Mouse (Mus musculus) embryonic fibroblast, embryonic 13.5 days (primary cell): ENCODE data around the gene Gpr132.

Source experiments
- CTCF ChIP-seq: IDR thresholded peaks from 2 replicates; pipeline ENCODE4 v1.5.1; 2011; ENCODE audit warnings: mild to moderate bottlenecking, control low read depth, low read length, moderate library complexity, borderline replicate concordance; ENCODE audit not compliant: insufficient read depth
- POLR2A ChIP-seq: IDR thresholded peaks from 2 replicates; pipeline ENCODE4 v1.6.1; 2011; ENCODE audit warnings: low read depth, mild to moderate bottlenecking, control low read depth, low read length, moderate library complexity

DNA sequence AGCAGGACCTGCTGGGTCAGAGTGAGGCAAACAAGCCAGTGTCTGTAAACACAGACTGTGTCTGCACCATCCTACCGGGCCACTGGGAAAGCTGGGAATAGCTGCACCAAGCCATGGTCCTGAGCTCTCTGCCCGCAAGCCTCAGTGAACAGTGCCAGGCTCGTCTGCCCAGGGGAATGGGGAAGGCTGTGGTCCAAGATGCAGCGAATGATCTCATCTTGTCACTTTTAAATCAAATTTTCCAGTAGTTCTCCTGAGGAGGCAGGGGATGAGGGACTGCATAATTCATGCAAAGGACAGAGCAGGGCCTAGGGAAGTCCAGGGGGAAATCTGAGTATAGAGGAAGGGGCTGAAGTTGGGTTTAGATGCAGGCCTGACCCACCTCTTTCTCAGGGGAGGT is 60.2 kb downstream of the Gpr132 start:
- TF ChIP-seq POLR2A (no peak), CTCF (no peak)
